Mouse (Mus musculus): ENCODE results near the gene 4930402F06Rik.

- TF ChIP-seq MAFK (IDR thresholded peaks at IDR 0.05; ENCODE audit: insufficient read depth, low read depth, low read length) (no peak), HCFC1 (IDR thresholded peaks at IDR 0.05; ENCODE audit: borderline replicate concordance, insufficient read depth, low read length) (no peak), CHD2 (IDR thresholded peaks at IDR 0.05; ENCODE audit: low read depth, low read length) (no peak)
Measured at GRCm38 (mm10) chr2:35402391-35402790, 5.4 kb upstream of the 4930402F06Rik start.

Data from ES-E14 (cell line).